Comparison of ENCODE assay signal across 20 mouse cellular contexts in the genomic region with DNA sequence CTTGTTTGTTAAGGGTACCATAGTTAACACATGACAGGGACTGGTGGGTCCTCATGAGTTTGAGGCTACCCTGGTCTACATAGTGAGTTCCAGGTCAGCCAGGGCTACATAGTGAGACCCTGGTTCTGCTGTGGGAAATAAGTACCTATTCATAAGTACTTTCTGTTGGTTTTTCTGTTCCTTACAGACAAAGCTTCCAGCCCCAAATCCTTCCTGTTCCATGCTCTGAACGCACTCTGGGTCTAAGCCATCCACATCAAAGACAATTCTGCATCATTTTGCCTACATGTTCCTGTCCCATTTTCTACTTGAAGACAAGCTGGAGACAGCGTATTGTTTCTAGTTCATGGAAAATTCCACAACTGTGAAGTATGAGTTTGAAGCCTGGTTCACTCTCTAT. TPM values are rescaled to one million over a fixed set of nuclear protein-coding genes. Genes with fewer than 3 reads are reported as not detected.
DNase-seq lines count a peak whose midpoint lies in the region; ATAC-seq and TF ChIP-seq lines count a peak whose summit lies in the region.
"Had no signal": no experiment of that assay in that cellular context is flagged by ENCODE, and none has a peak within 500 bp of the region (broad histone marks: within the 10 kb centered on the region; RNA-seq: fewer than 3 reads in every experiment).

No protein-coding gene starts in this region.

- H3K9ac ChIP-seq in liver, embryonic 13.5 days, result no peak overlapping the region
- no peak overlapping the region for H3K9ac ChIP-seq in liver, postnatal 0 days (replicated peaks)
- H3K9ac ChIP-seq in liver, embryonic 15.5 days, result no peak overlapping the region
- no peak overlapping the region for H3K9ac ChIP-seq in liver, embryonic 12.5 days
- H3K9ac ChIP-seq: embryonic facial prominence, embryonic 12.5 days; forebrain, embryonic 13.5 days; forebrain, embryonic 15.5 days had no signal

- ATAC-seq in liver, embryonic 13.5 days (ENCODE audit: low read depth), result no peak
- no peak for ATAC-seq in liver, postnatal 0 days
- no peak for ATAC-seq in liver, embryonic 15.5 days (ENCODE audit: insufficient read depth)
- no peak for ATAC-seq in liver, embryonic 12.5 days
- ATAC-seq: forebrain, embryonic 13.5 days; forebrain, embryonic 15.5 days; Patski had no signal

- no peak overlapping the region for H3K4me3 ChIP-seq in liver, embryonic 13.5 days (replicated peaks)
- H3K4me3 ChIP-seq in liver, postnatal 0 days (ENCODE audit: low read depth, low read length), result no peak overlapping the region
- H3K4me3 ChIP-seq in liver, embryonic 15.5 days (replicated peaks), result no peak overlapping the region
- H3K4me3 ChIP-seq in liver, embryonic 12.5 days, result no peak overlapping the region
- H3K4me3 ChIP-seq: embryonic facial prominence, embryonic 10.5 days; embryonic facial prominence, embryonic 12.5 days; forebrain, embryonic 13.5 days; forebrain, embryonic 15.5 days had no signal

- WGBS in liver, embryonic 13.5 days (ENCODE audit: insufficient replicate concordance), result 88% methylated on average over 2 of the region's 2 CpGs
- whole genome bisulfite sequencing in liver, postnatal 0 days (ENCODE audit: insufficient replicate concordance), result 91% methylated on average over 2 of the region's 2 CpGs
- 80% methylated on average over 2 of the region's 2 CpGs for WGBS in liver, embryonic 15.5 days (ENCODE audit: insufficient replicate concordance)
- 79% methylated on average over 2 of the region's 2 CpGs for WGBS in liver, embryonic 12.5 days (ENCODE audit: insufficient replicate concordance)

- TF ChIP-seq CTCF in liver, postnatal 0 days (IDR thresholded peaks at IDR 0.05; ENCODE audit: low read depth), result no peak

- H3K36me3 ChIP-seq in liver, embryonic 13.5 days, result no peaks in the 10 kb centered on the region
- no peaks in the 10 kb centered on the region for H3K36me3 ChIP-seq in liver, postnatal 0 days (replicated peaks; ENCODE audit: insufficient read depth, low read length)
- no peaks in the 10 kb centered on the region for H3K36me3 ChIP-seq in liver, embryonic 15.5 days (replicated peaks)
- no peaks in the 10 kb centered on the region for H3K36me3 ChIP-seq in liver, embryonic 12.5 days
- H3K36me3 ChIP-seq: embryonic facial prominence, embryonic 10.5 days; embryonic facial prominence, embryonic 12.5 days; forebrain, embryonic 15.5 days had no signal

- peak; percentile 57 for DNase-seq in heart, adult 11 months
- no peak for DNase-seq in heart, postnatal 4 days
- no peak for DNase-seq in liver, embryonic 13.5 days
- no peak for DNase-seq in liver, postnatal 0 days
- DNase-seq in spleen, adult 12 weeks (ENCODE audit: low spot score), result no peak
- DNase-seq: adrenal gland, adult 8-10 months; adrenal gland, postnatal 14 days; adrenal gland, postnatal 36 days; cerebellum, adult 11-12 months; cerebellum, adult 2 months; cerebellum, adult 9-10 months; cerebellum, postnatal 10 days; cerebellum, postnatal 25 days had no signal

- no peaks in the 10 kb centered on the region for H3K27me3 ChIP-seq in liver, embryonic 13.5 days
- H3K27me3 ChIP-seq in liver, postnatal 0 days (ENCODE audit: insufficient read depth, low read length), result no peaks in the 10 kb centered on the region
- no peaks in the 10 kb centered on the region for H3K27me3 ChIP-seq in liver, embryonic 15.5 days
- H3K27me3 ChIP-seq in liver, embryonic 12.5 days (replicated peaks), result no peaks in the 10 kb centered on the region
- H3K27me3 ChIP-seq: embryonic facial prominence, embryonic 12.5 days; forebrain, embryonic 15.5 days; Patski had no signal

- H3K4me1 ChIP-seq in liver, embryonic 13.5 days (replicated peaks), result peaks cover 39% of the 10 kb centered on the region
- H3K4me1 ChIP-seq in liver, postnatal 0 days (ENCODE audit: insufficient read depth), result peaks cover 27% of the 10 kb centered on the region
- H3K4me1 ChIP-seq in liver, embryonic 15.5 days (replicated peaks), result peaks cover 47% of the 10 kb centered on the region
- H3K4me1 ChIP-seq in liver, embryonic 12.5 days, result peaks cover 36% of the 10 kb centered on the region

- H3K9me3 ChIP-seq in liver, embryonic 13.5 days (replicated peaks), result no peaks in the 10 kb centered on the region
- no peaks in the 10 kb centered on the region for H3K9me3 ChIP-seq in liver, postnatal 0 days (ENCODE audit: low read length)
- H3K9me3 ChIP-seq in liver, embryonic 15.5 days (replicated peaks), result no peaks in the 10 kb centered on the region
- H3K9me3 ChIP-seq in liver, embryonic 12.5 days (replicated peaks), result no peaks in the 10 kb centered on the region
- H3K9me3 ChIP-seq: embryonic facial prominence, embryonic 10.5 days; embryonic facial prominence, embryonic 12.5 days; forebrain, embryonic 13.5 days; forebrain, embryonic 15.5 days had no signal

- TF ChIP-seq EP300 in liver, postnatal 0 days (IDR thresholded peaks at IDR 0.05; ENCODE audit: low read depth), result no peak

- 0 out of 2 replicates have a peak overlapping the region, but pooled peaks have one; percentile 10 for H3K4me2 ChIP-seq in liver, embryonic 13.5 days
- no peak overlapping the region for H3K4me2 ChIP-seq in liver, postnatal 0 days (ENCODE audit: low read depth, low read length)
- H3K4me2 ChIP-seq in liver, embryonic 15.5 days, result peak overlapping the region; percentile 32
- H3K4me2 ChIP-seq in liver, embryonic 12.5 days, result no peak overlapping the region
- H3K4me2 ChIP-seq: embryonic facial prominence, embryonic 12.5 days; forebrain, embryonic 13.5 days; forebrain, embryonic 15.5 days had no signal

- no peak overlapping the region for H3K27ac ChIP-seq in liver, embryonic 13.5 days
- no peak overlapping the region for H3K27ac ChIP-seq in liver, postnatal 0 days (ENCODE audit: low read depth)
- no peak overlapping the region; the same call in 1 of the 2 replicates for H3K27ac ChIP-seq in liver, embryonic 15.5 days (replicated peaks)
- H3K27ac ChIP-seq in liver, embryonic 12.5 days, result no peak overlapping the region
- H3K27ac ChIP-seq: embryonic facial prominence, embryonic 10.5 days; embryonic facial prominence, embryonic 12.5 days; forebrain, embryonic 13.5 days; forebrain, embryonic 15.5 days had no signal

RNA-seq across cellular contexts. Expression of a gene that starts 20.0 kb away (rescaled TPM):
- 100 to 1,000 TPM; 432 to 451 TPM for total RNA-seq in heart, postnatal 4 days (2021)
- polyA plus RNA-seq in liver, embryonic 13.5 days (2015; fragmentation: Nextera tagmentation; extraction: Ambion mirVana), result 0.14 TPM in 1 of 2 replicates, not detected in the other
- 0.78 and 0.95 TPM in 2 replicates for polyA plus RNA-seq in liver, postnatal 0 days (2015; fragmentation: Nextera tagmentation; extraction: Ambion mirVana)
- polyA plus RNA-seq in liver, embryonic 15.5 days (2015; fragmentation: Nextera tagmentation; extraction: Ambion mirVana), result 0.13 and 0.28 TPM in 2 replicates
- 0.19 TPM in 1 of 2 replicates, not detected in the other for polyA plus RNA-seq in liver, embryonic 12.5 days (2016; fragmentation: Nextera tagmentation; extraction: Ambion mirVana)
- polyA plus RNA-seq: Patski had no signal

Comparison
In these comparisons a context has a peak if more than half of its experiments do, and no peak if none do; other contexts are left out.
1. H3K4me2 ChIP-seq: peak in liver, embryonic 13.5 days (single experiment) and liver, embryonic 15.5 days (single experiment); none in liver, postnatal 0 days (single experiment) and liver, embryonic 12.5 days (single experiment).